Mouse (Mus musculus): ENCODE measurements around the gene Dpp6.

GRCm38 (mm10) chr5:27651879-27652814, 835.1 kb downstream of the Dpp6 start:
- TF ChIP-seq CTCF (IDR thresholded peaks at IDR 0.05; ENCODE audit: low read depth) (peak; percentile 78), EP300 (IDR thresholded peaks at IDR 0.05; ENCODE audit: low read depth) (no peak; the same call in 1 of the 2 replicates)

All from liver, postnatal 0 days (tissue).